Mouse (Mus musculus) heart, postnatal 25 days (tissue): Measurements from ENCODE around the gene Stx6. TPM values are rescaled to one million over a fixed set of nuclear protein-coding genes. Genes with fewer than 3 reads are reported as not detected.

ENCODE experiments used
- DNase-seq: peaks from one replicate; pipeline ENCODE4 v3.0.0; 2022; ENCODE audit warnings: low spot score
- intact Hi-C: fragments of 180-260 bp; cut with DNase I; formaldehyde crosslinking; loops from one replicate; pipeline ENCODE4 v1.15.1; 2025
- total RNA-seq, 2 experiments: library from RNA; stranded (reverse); gene quantifications; 2 replicates each; pipeline ENCODE4 v1.2.3; 2021

Gene Stx6
- total RNA-seq, 2 experiments from 2014 or later: 25.2 to 26.5 TPM

DNA sequence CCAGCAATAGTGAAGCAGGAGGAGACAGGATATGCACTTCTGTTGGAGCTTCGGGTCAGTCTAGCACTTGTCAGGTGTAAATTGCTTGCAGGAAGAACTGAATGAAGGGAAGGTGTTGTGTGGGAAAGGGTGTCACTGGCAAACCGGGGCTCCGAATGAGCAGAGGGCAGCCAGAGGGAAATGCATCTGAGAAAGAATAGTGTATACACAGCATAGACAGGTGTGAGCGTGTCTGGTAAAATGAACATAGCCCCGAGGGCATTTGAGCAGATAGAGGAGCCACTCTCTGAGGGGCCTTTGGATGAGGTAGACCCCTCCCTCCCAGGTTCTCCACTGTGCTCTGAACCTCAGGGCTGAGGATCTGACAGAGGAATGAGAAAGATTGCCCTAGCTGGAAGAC is 89.5 kb downstream of the Stx6 start:
- intact Hi-C loops: no loop called here
- no peak for DNase-seq

DNA sequence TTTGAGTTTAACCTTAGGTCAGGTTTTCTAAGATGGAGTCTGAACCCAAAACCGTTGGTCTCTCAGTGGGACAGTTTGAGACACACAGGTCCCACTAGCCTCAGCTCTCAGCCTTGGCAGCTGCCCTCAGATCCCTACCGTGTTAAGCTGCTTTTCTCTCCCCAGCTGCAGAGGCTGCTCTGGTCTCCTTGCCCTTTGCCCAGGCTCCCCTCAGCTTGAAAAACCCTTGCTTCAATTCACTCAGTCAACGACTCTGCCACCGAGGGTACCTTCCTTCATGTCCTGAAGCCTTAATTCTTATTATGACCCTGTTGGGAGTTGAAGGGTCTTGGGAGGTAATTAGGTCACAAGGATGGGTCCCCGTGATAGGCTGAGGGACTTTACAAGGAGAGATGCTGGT is 91.4 kb downstream of the Stx6 start:
- intact Hi-C loops: no loop called here

GRCm38 (mm10) chr1:155250531-155251135 is 92.1 kb downstream of the Stx6 start:
- intact Hi-C loops: no loop called here
- DNase-seq: no peak

More for the DNA sequence above, 91.4 kb downstream of the Stx6 start:
- DNase-seq: no peak

GRCm38 (mm10) chr1:155251596-155251995 is 93.1 kb downstream of the Stx6 start:
- intact Hi-C loops: no loop called here
- no peak for DNase-seq

DNA sequence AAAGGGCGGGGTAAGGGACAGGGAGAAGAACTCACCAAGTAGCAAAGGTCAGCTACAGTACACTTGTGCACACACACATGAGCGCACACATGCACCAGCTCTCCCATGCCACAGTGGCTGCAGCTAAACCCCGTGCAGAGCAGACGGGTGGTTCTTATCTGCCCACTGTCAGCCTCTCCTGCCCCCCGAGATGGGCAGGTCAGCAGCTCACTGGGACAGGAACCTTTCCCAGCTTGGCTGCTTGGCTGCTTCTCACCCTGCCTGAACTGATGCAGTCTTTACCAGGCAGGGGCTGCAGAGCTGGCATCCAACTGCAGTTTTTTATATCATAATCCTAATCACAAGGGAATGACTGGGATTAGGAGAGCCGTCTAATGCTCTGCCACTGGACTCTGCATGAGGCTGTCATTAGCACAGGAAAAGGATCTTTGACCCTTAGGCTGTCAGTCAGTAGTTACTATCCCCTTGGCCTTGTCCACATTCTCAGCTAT is 94.2 kb downstream of the Stx6 start:
- intact Hi-C loops: no loop called here

GRCm38 (mm10) chr1:155253126-155253525 is 94.6 kb downstream of the Stx6 start:
- intact Hi-C loops: no loop called here
- DNase-seq: no peak

More for the DNA sequence above, 94.2 kb downstream of the Stx6 start:
- no peak for DNase-seq

DNA sequence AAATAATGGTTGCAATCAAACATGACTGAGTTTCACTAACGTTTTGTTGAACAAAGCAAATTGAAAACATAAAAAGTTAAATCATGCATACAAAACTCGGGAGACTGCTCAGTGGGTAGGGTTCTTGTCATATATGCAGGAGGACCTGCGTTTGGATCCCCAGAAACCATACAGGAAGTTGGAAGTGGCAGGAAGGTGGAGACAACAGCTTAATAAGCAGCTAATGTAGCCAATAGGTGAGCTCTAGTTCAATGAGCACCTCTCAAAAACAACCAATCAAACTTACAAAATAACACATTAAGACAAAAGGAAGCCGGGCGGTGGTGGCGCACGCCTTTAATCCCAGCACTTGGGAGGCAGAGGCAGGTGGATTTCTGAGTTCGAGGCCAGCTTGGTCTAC is 95.8 kb downstream of the Stx6 start:
- intact Hi-C loops: no loop called here
- no peak for DNase-seq

Other genes starting within 250 kb of the Stx6 start
- 10 to 100 TPM; 12.7 to 16.5 TPM for gene Ier5, start 59.1 kb upstream of the Stx6 start, total RNA-seq
- gene Mr1, start 11.9 kb upstream of the Stx6 start, total RNA-seq: 1 to 10 TPM; 5.9 to 6.4 TPM
- 10 to 100 TPM; 38.0 to 41.4 TPM for gene BC034090, start 85.7 kb downstream of the Stx6 start, total RNA-seq